Mouse (Mus musculus) forebrain, embryonic 11.5 days (tissue): ENCODE results near the gene Trappc13. TPM values are rescaled to one million over a fixed set of nuclear protein-coding genes. Genes with fewer than 3 reads are reported as not detected.

Experiments
- polyA plus RNA-seq: library from polyadenylated mRNA; unstranded; fragments of >200 nt; fragmentation: Nextera tagmentation; extraction: Ambion mirVana; gene quantifications from 2 replicates; pipeline ENCODE4 v1.2.1, GENCODE M21; 2014

The Trappc13 gene
- polyA plus RNA-seq, 1 experiment from 2014 or later: 101 TPM

Other genes with a start within 250 kb of the Trappc13 start
- 21.1 TPM in 2 replicates for gene Nln, start 68.9 kb downstream of the Trappc13 start, polyA plus RNA-seq
- 16.7 and 18.1 TPM in 2 replicates for gene Sgtb, start 68.7 kb downstream of the Trappc13 start, polyA plus RNA-seq
- 23.2 and 27.6 TPM in 2 replicates for gene Trim23, start 328 bp upstream of the Trappc13 start, polyA plus RNA-seq
- gene Cenpk, start 50.1 kb upstream of the Trappc13 start, polyA plus RNA-seq: 77.8 and 92.6 TPM in 2 replicates
- gene Ppwd1, start 50.4 kb upstream of the Trappc13 start, polyA plus RNA-seq: 15.8 and 16.6 TPM in 2 replicates
- gene Adamts6, start 109.4 kb upstream of the Trappc13 start, polyA plus RNA-seq: 2.9 and 3.2 TPM in 2 replicates